Mouse (Mus musculus): ENCODE data around the gene Ints7. TPM values are rescaled to one million over a fixed set of nuclear protein-coding genes. Genes with fewer than 3 reads are reported as not detected.

The Ints7 gene
- polyA plus RNA-seq, 1 experiment from 2014 or later, result 49.7 TPM

GRCm38 (mm10) chr1:191668030-191668429 is 92.6 kb downstream of the Ints7 start:
- Histone ChIP-seq H3K27me3 (no peaks in the 10 kb centered on the region), H3K4me2 (replicated peaks) (no peak overlapping the region), H3K27ac (replicated peaks) (no peak overlapping the region), H3K4me3 (no peak overlapping the region), H3K4me1 (no peaks in the 10 kb centered on the region), H3K9me3 (no peaks in the 10 kb centered on the region), H3K36me3 (no peaks in the 10 kb centered on the region), H3K9ac (replicated peaks) (no peak overlapping the region)
- 88% methylated on average over 9 of the region's 9 CpGs for WGBS
- no peak for ATAC-seq (replicated peaks)

Other genes starting within 250 kb of the Ints7 start
- 53.1 and 54.0 TPM in 2 replicates for gene Tmem206, start 249.7 kb upstream of the Ints7 start, polyA plus RNA-seq (2015; fragmentation: Nextera tagmentation; extraction: Ambion mirVana)
- gene Ppp2r5a, start 172.4 kb upstream of the Ints7 start, polyA plus RNA-seq (2015; fragmentation: Nextera tagmentation; extraction: Ambion mirVana), result 10.5 and 10.6 TPM in 2 replicates
- 22.0 and 23.2 TPM in 2 replicates for gene Dtl, start 92 bp upstream of the Ints7 start, polyA plus RNA-seq (2015; fragmentation: Nextera tagmentation; extraction: Ambion mirVana)
- 32.2 and 33.9 TPM in 2 replicates for gene Lpgat1, start 142.2 kb downstream of the Ints7 start, polyA plus RNA-seq (2015; fragmentation: Nextera tagmentation; extraction: Ambion mirVana)
- 21.2 and 22.4 TPM in 2 replicates for gene Nek2, start 245.8 kb downstream of the Ints7 start, polyA plus RNA-seq (2015; fragmentation: Nextera tagmentation; extraction: Ambion mirVana)